Mouse (Mus musculus): ENCODE results near the gene Atad1. TPM values are rescaled to one million over a fixed set of nuclear protein-coding genes. Genes with fewer than 3 reads are reported as not detected.

The Atad1 gene
- 335 TPM for polyA plus RNA-seq (2014; fragmentation: Illumina TruSeq; extraction: RNeasy Lipid Tissue Mini Kit (QIAGEN cat#74804); ENCODE audit: low read depth, low replicate concordance)

GRCm38 (mm10) chr19:32739686-32740085 is at the start of gene Atad1:
TSS of gene Atad1 (minus strand) at chr19:32739786.

GRCm38 (mm10) chr19:32756900-32757725 is 17.5 kb upstream of the Atad1 start, which contains the start of gene Pten:
TSS of gene Pten (plus strand) at chr19:32757497.

Other genes with a start within 250 kb of the Atad1 start
- gene Papss2, start 144.0 kb downstream of the Atad1 start, polyA plus RNA-seq (2014; fragmentation: Illumina TruSeq; extraction: RNeasy Lipid Tissue Mini Kit (QIAGEN cat#74804); ENCODE audit: low read depth, low replicate concordance), result 375 TPM
- 162 TPM for gene Pten, start 17.7 kb upstream of the Atad1 start, polyA plus RNA-seq (2014; fragmentation: Illumina TruSeq; extraction: RNeasy Lipid Tissue Mini Kit (QIAGEN cat#74804); ENCODE audit: low read depth, low replicate concordance)

All from sigmoid colon, adult 10 weeks (tissue).